Mouse (Mus musculus): ENCODE data around the gene Gm8251.
"Not testable (repeated sequence)": the region's sequence is repeated elsewhere in the genome, so short reads cannot be mapped to it uniquely, and the experiment has no call there.

Gene Gm8251

GRCm38 (mm10) chr1:44061836-44062235 is at the start of gene Gm8251:
Gene Gm8251, minus strand, starts transcription at chr1:44061936.
- DNase-seq: no peak

- DNase-seq: no peak
These were observed 41.2 kb upstream of the Gm8251 start for GRCm38 (mm10) chr1:44102939-44103338.

GRCm38 (mm10) chr1:44102259-44102717 is 40.6 kb upstream of the Gm8251 start, which contains the start of gene Tex30:
Gene Tex30, minus strand, starts transcription at chr1:44102441.
- DNase-seq: peak; percentile 95 to 97

GRCm38 (mm10) chr1:44101448-44102225 is 39.9 kb upstream of the Gm8251 start:
- peak; percentile 26 to 43 for DNase-seq

GRCm38 (mm10) chr1:44064625-44065024 is 2.9 kb upstream of the Gm8251 start:
- peak in 1 of 2 experiments; percentile 64 for DNase-seq

- DNase-seq: no peak
These were observed 1.7 kb upstream of the Gm8251 start for GRCm38 (mm10) chr1:44063439-44063838.

GRCm38 (mm10) chr1:44057805-44058204 is 3.9 kb downstream of the Gm8251 start:
- DNase-seq: no peak

GRCm38 (mm10) chr1:44046556-44046955 is 15.2 kb downstream of the Gm8251 start:
- peak; percentile 28 to 57 for DNase-seq

GRCm38 (mm10) chr1:44045689-44046088 is 16.0 kb downstream of the Gm8251 start:
- DNase-seq: not testable (repeated sequence)

GRCm38 (mm10) chr1:44042555-44042915 is 19.2 kb downstream of the Gm8251 start:
- DNase-seq: no peak

GRCm38 (mm10) chr1:44041797-44042554 is 19.8 kb downstream of the Gm8251 start:
- DNase-seq: peak in 1 of 2 experiments; percentile 74

GRCm38 (mm10) chr1:44032948-44033347 is 28.8 kb downstream of the Gm8251 start:
- DNase-seq: no peak

- no peak for DNase-seq
These were observed 29.5 kb downstream of the Gm8251 start for GRCm38 (mm10) chr1:44032213-44032612.

- DNase-seq: no peak
These were observed 34.1 kb downstream of the Gm8251 start for GRCm38 (mm10) chr1:44027651-44028050.

- no peak for DNase-seq
These were observed 39.1 kb downstream of the Gm8251 start for GRCm38 (mm10) chr1:44022656-44023055.

- no peak for DNase-seq
These were observed 41.8 kb downstream of the Gm8251 start, which contains the start of gene Mettl21c for GRCm38 (mm10) chr1:44019934-44020333. Gene Mettl21c, minus strand, starts transcription at chr1:44020034.

- DNase-seq: no peak
These were observed 46.2 kb downstream of the Gm8251 start for GRCm38 (mm10) chr1:44015556-44015955.
